Mouse (Mus musculus) layer of hippocampus, adult 6 months (tissue): ENCODE results near the gene Chst3. TPM values are rescaled to one million over a fixed set of nuclear protein-coding genes. Genes with fewer than 3 reads are reported as not detected.

Experiments
- long read RNA-seq, 2 experiments: library from polyadenylated mRNA; unstranded; transcript quantifications; one replicate each; pipeline ENCODE4 v2.0.0; 2019 to 2020
- microRNA-seq: library from miRNA; unstranded; fragments of <30 nt; microRNA quantifications from one replicate; pipeline ENCODE4 v1.2.0, GENCODE M21; 2020
- polyA plus RNA-seq: library from polyadenylated mRNA; unstranded; fragments of <200 nt; fragmentation: Nextera tagmentation; gene quantifications from 2 replicates; pipeline ENCODE4 v1.2.3, GENCODE M21; 2021

Gene Chst3
- polyA plus RNA-seq: 0.16 and 0.20 TPM in 2 replicates
- long read RNA-seq, experiment 1: 0 reads
- long read RNA-seq, experiment 2, partial matches to known transcripts: 0 of 1 reads
- long read RNA-seq, experiment 2, other reads (novel, unspliced or antisense): 1 of 1 reads

GRCm38 (mm10) chr10:60218591-60219499 is at the start of gene Chst3:
Chst3 (minus strand) TSS chr10:60219260.

Small RNAs within 50 kb of the gene (microRNA-seq; reads per million reads assigned to microRNA genes)
- gene Gm22117: not detected

Other genes starting within 250 kb of the Chst3 start
- gene Ascc1, start 216.5 kb downstream of the Chst3 start, polyA plus RNA-seq: 37.7 and 43.9 TPM in 2 replicates
- 124 and 142 TPM in 2 replicates for gene Anapc16, start 216.1 kb downstream of the Chst3 start, polyA plus RNA-seq
- gene Spock2, start 113.0 kb downstream of the Chst3 start, polyA plus RNA-seq: 117 and 133 TPM in 2 replicates
- 611 and 645 TPM in 2 replicates for gene Psap, start 58.4 kb upstream of the Chst3 start, polyA plus RNA-seq
- gene Vsir, start 127.6 kb upstream of the Chst3 start, polyA plus RNA-seq: 10.1 and 11.7 TPM in 2 replicates
- gene Gm17455, start 180.5 kb upstream of the Chst3 start, polyA plus RNA-seq: 2.3 and 4.1 TPM in 2 replicates